Mouse (Mus musculus): ENCODE results near the gene Poc5. TPM values are rescaled to one million over a fixed set of nuclear protein-coding genes. Genes with fewer than 3 reads are reported as not detected.

Gene Poc5
- total RNA-seq (2021), result 10 to 100 TPM; 34.5 to 36.5 TPM
- long read RNA-seq, experiment 1, full-length matches to known transcripts, result 28 of 38 reads
- long read RNA-seq, experiment 1, partial matches to known transcripts, result 4 of 38 reads
- long read RNA-seq, experiment 1, other reads (novel, unspliced or antisense), result 6 of 38 reads
- long read RNA-seq, experiment 2, full-length matches to known transcripts, result 50 of 65 reads
- long read RNA-seq, experiment 2, partial matches to known transcripts, result 4 of 65 reads
- long read RNA-seq, experiment 2, other reads (novel, unspliced or antisense), result 11 of 65 reads

- peak within 1 kb of the TSS; percentile 96 for H3K4me3 ChIP-seq
- TF ChIP-seq CTCF (conservative IDR thresholded peaks at IDR 0.05), result no peak
- H3K27ac ChIP-seq, result peak within 1 kb of the TSS; percentile 88
- DNase-seq (ENCODE audit: low spot score in 2 of 2), result peak; percentile 98 to 99
Measured at GRCm38 (mm10) chr13:96388042-96388888, at the start of gene Poc5. Gene Poc5 (plus strand): TSS chr13:96388294.

- no peak for TF ChIP-seq CTCF (conservative IDR thresholded peaks at IDR 0.05)
- H3K4me3 ChIP-seq, result no peak overlapping the region
- no peak for DNase-seq (ENCODE audit: low spot score in 2 of 2)
- H3K27ac ChIP-seq, result no peak overlapping the region
Measured at GRCm38 (mm10) chr13:96341461-96341860, 46.6 kb upstream of the Poc5 start.

GRCm38 (mm10) chr13:96344778-96345177 is 43.3 kb upstream of the Poc5 start:
- no peak for TF ChIP-seq CTCF (conservative IDR thresholded peaks at IDR 0.05)
- DNase-seq (ENCODE audit: low spot score in 2 of 2), result no peak
- no peak overlapping the region for H3K27ac ChIP-seq
- H3K4me3 ChIP-seq, result no peak overlapping the region

GRCm38 (mm10) chr13:96346581-96346980 is 41.5 kb upstream of the Poc5 start:
- Histone ChIP-seq H3K4me3 (no peak overlapping the region), H3K27ac (no peak overlapping the region)
- no peak for DNase-seq (ENCODE audit: low spot score in 2 of 2)
- TF ChIP-seq CTCF (conservative IDR thresholded peaks at IDR 0.05), result no peak

GRCm38 (mm10) chr13:96350207-96350606 is 37.9 kb upstream of the Poc5 start:
- no peak for DNase-seq (ENCODE audit: low spot score in 2 of 2)
- TF ChIP-seq CTCF (conservative IDR thresholded peaks at IDR 0.05), result no peak
- Histone ChIP-seq H3K27ac (no peak overlapping the region), H3K4me3 (no peak overlapping the region)

GRCm38 (mm10) chr13:96351264-96351663 is 36.8 kb upstream of the Poc5 start:
- H3K4me3 ChIP-seq, result peak overlapping the region; percentile 28
- H3K27ac ChIP-seq, result peak overlapping the region; percentile 59; the same call in 1 of the 2 replicates
- TF ChIP-seq CTCF (conservative IDR thresholded peaks at IDR 0.05), result no peak
- DNase-seq (ENCODE audit: low spot score in 2 of 2), result peak in 1 of 2 experiments; percentile 21

GRCm38 (mm10) chr13:96375519-96375918 is 12.6 kb upstream of the Poc5 start:
- H3K27ac ChIP-seq, result no peak overlapping the region
- TF ChIP-seq CTCF (conservative IDR thresholded peaks at IDR 0.05), result peak; percentile 68
- H3K4me3 ChIP-seq, result no peak overlapping the region
- DNase-seq (ENCODE audit: low spot score in 2 of 2), result no peak

GRCm38 (mm10) chr13:96376871-96377270 is 11.2 kb upstream of the Poc5 start:
- no peak overlapping the region for H3K27ac ChIP-seq
- TF ChIP-seq CTCF (conservative IDR thresholded peaks at IDR 0.05), result no peak
- no peak overlapping the region for H3K4me3 ChIP-seq
- DNase-seq (ENCODE audit: low spot score in 2 of 2), result no peak

- H3K27ac ChIP-seq, result no peak overlapping the region
- no peak overlapping the region for H3K4me3 ChIP-seq
Measured at GRCm38 (mm10) chr13:96377883-96378282, 10.2 kb upstream of the Poc5 start.

GRCm38 (mm10) chr13:96389301-96389700 is 1.2 kb downstream of the Poc5 start:
- TF ChIP-seq CTCF (conservative IDR thresholded peaks at IDR 0.05), result no peak
- peak overlapping the region; percentile 96 for H3K4me3 ChIP-seq

More at GRCm38 (mm10) chr13:96377883-96378282, 10.2 kb upstream of the Poc5 start:
- DNase-seq (ENCODE audit: low spot score in 2 of 2), result no peak
- no peak for TF ChIP-seq CTCF (conservative IDR thresholded peaks at IDR 0.05)

GRCm38 (mm10) chr13:96401251-96401650 is 13.2 kb downstream of the Poc5 start:
- no peak overlapping the region for H3K27ac ChIP-seq
- no peak for TF ChIP-seq CTCF (conservative IDR thresholded peaks at IDR 0.05)
- no peak overlapping the region for H3K4me3 ChIP-seq
- DNase-seq (ENCODE audit: low spot score in 2 of 2), result no peak

More at GRCm38 (mm10) chr13:96389301-96389700, 1.2 kb downstream of the Poc5 start:
- no peak overlapping the region for H3K27ac ChIP-seq
- no peak for DNase-seq (ENCODE audit: low spot score in 2 of 2)

GRCm38 (mm10) chr13:96405518-96405917 is 17.4 kb downstream of the Poc5 start:
- TF ChIP-seq CTCF (conservative IDR thresholded peaks at IDR 0.05), result no peak
- no peak overlapping the region for H3K27ac ChIP-seq
- DNase-seq (ENCODE audit: low spot score in 2 of 2), result no peak
- no peak overlapping the region for H3K4me3 ChIP-seq

- TF ChIP-seq CTCF (conservative IDR thresholded peaks at IDR 0.05), result peak; percentile 76
- H3K4me3 ChIP-seq, result no peak overlapping the region
- no peak overlapping the region for H3K27ac ChIP-seq
- peak in 1 of 2 experiments; percentile 55 for DNase-seq (ENCODE audit: low spot score in 2 of 2)
Measured at GRCm38 (mm10) chr13:96407040-96407439, 18.9 kb downstream of the Poc5 start.
